Mouse (Mus musculus) midbrain, embryonic 15.5 days (tissue): ENCODE results near the gene Kif3b. TPM values are rescaled to one million over a fixed set of nuclear protein-coding genes. Genes with fewer than 3 reads are reported as not detected.
"Not testable (repeated sequence)": the region's sequence is repeated elsewhere in the genome, so short reads cannot be mapped to it uniquely, and the experiment has no call there.

Experiments used
- ATAC-seq: fragments of 200-750 bp; cut with Nextera tagmentation; replicated peaks from 2 replicates; pipeline ENCODE4 v1.8.0; 2017; ENCODE audit warnings: moderate TSS enrichment
- H3K27ac ChIP-seq: fragments of 300-500 bp; sonication (generic); 2 replicates; pipeline ENCODE4 v1.5.1; 2015; ENCODE audit warnings: mild to moderate bottlenecking, inconsistent platforms
- H3K27me3 ChIP-seq: fragments of 300-500 bp; sonication (generic); replicated peaks from 2 replicates; pipeline ENCODE4 v1.6.1; 2015; ENCODE audit warnings: inconsistent platforms
- H3K36me3 ChIP-seq: fragments of 300-500 bp; sonication (generic); replicated peaks from 2 replicates; pipeline ENCODE4 v1.6.1; 2015; ENCODE audit warnings: inconsistent platforms
- H3K4me1 ChIP-seq: fragments of 300-500 bp; sonication (generic); 2 replicates; pipeline ENCODE4 v1.6.1; 2015; ENCODE audit warnings: inconsistent platforms
- H3K4me2 ChIP-seq: fragments of 300-500 bp; sonication (generic); 2 replicates; pipeline ENCODE4 v1.6.1; 2015; ENCODE audit warnings: inconsistent platforms, mild to moderate bottlenecking, moderate library complexity
- H3K4me3 ChIP-seq: fragments of 300-500 bp; sonication (generic); 2 replicates; pipeline ENCODE4 v1.5.1; 2015; ENCODE audit warnings: mild to moderate bottlenecking, inconsistent platforms
- H3K9ac ChIP-seq: fragments of 300-500 bp; sonication (generic); 2 replicates; pipeline ENCODE4 v1.6.1; 2015; ENCODE audit warnings: mild to moderate bottlenecking, inconsistent platforms
- H3K9me3 ChIP-seq: fragments of 300-500 bp; sonication (generic); 2 replicates; pipeline ENCODE4 v1.6.1; 2016; ENCODE audit warnings: inconsistent platforms
- WGBS: fragments of 180-500 bp; shearing (Covaris S2); methylation state at CpG from one replicate; pipeline ENCODE4 v1.1.7; 2015; ENCODE audit warnings: mixed read lengths; 5-methylcytosine and 5-hydroxymethylcytosine counted together
- polyA plus RNA-seq: library from polyadenylated mRNA; unstranded; fragments of >200 nt; fragmentation: Nextera tagmentation; extraction: Ambion mirVana; gene quantifications from 2 replicates; pipeline ENCODE4 v1.2.1, GENCODE M21; 2015

The Kif3b gene
- polyA plus RNA-seq, 1 experiment from 2014 or later = 24.7 TPM

- 90% methylated on average over 3 of the region's 3 CpGs for WGBS
- ATAC-seq, H3K9ac ChIP-seq, H3K4me3 ChIP-seq, H3K36me3 ChIP-seq, H3K4me1 ChIP-seq, H3K9me3 ChIP-seq, H3K27ac ChIP-seq, H3K4me2 ChIP-seq, H3K27me3 ChIP-seq: not testable (repeated sequence)
Observed at GRCm38 (mm10) chr2:153275577-153275976, 15.6 kb upstream of the Kif3b start.

DNA sequence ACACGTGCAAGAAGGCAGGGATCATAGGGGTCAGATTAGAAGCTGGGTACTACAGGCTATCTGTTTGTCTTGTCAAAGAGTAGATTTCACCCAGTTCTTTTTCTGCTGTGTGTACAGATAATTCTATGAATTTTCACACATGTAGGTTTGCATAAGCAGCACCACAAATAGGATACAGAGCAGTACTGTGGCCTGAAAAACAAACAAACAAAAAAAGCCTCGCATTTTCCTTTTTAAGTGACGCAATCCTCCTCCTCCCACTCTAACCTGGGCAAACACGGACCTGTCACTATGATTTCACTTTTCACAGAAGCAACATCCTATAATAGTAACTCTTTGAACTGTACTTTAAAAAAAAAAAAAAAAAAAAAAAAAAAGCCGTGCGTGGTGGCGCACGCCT lies 14.8 kb upstream of the Kif3b start:
- no peaks in the 10 kb centered on the region for H3K9me3 ChIP-seq
- H3K36me3 ChIP-seq = no peaks in the 10 kb centered on the region
- no peak overlapping the region for H3K27ac ChIP-seq
- WGBS = 95% methylated on average over 8 of the region's 8 CpGs
- H3K4me2 ChIP-seq = no peak overlapping the region
- no peak overlapping the region for H3K4me3 ChIP-seq
- H3K27me3 ChIP-seq = no peaks in the 10 kb centered on the region
- no peak overlapping the region for H3K9ac ChIP-seq
- H3K4me1 ChIP-seq = no peaks in the 10 kb centered on the region
- ATAC-seq = no peak

GRCm38 (mm10) chr2:153276846-153277245 lies 14.4 kb upstream of the Kif3b start:
- not testable (repeated sequence) for H3K9ac ChIP-seq, H3K36me3 ChIP-seq, H3K4me2 ChIP-seq, H3K27ac ChIP-seq, H3K4me1 ChIP-seq, H3K27me3 ChIP-seq, H3K9me3 ChIP-seq, ATAC-seq, H3K4me3 ChIP-seq
- 97% methylated on average over 5 of the region's 5 CpGs for WGBS

GRCm38 (mm10) chr2:153278357-153278756 lies 12.9 kb upstream of the Kif3b start:
- Histone ChIP-seq H3K4me3 (no peak overlapping the region), H3K9ac (no peak overlapping the region), H3K4me2 (no peak overlapping the region), H3K36me3 (no peaks in the 10 kb centered on the region), H3K27me3 (no peaks in the 10 kb centered on the region), H3K27ac (no peak overlapping the region), H3K9me3 (no peaks in the 10 kb centered on the region), H3K4me1 (no peaks in the 10 kb centered on the region)
- 90% methylated on average over 5 of the region's 5 CpGs for WGBS
- no peak for ATAC-seq

DNA sequence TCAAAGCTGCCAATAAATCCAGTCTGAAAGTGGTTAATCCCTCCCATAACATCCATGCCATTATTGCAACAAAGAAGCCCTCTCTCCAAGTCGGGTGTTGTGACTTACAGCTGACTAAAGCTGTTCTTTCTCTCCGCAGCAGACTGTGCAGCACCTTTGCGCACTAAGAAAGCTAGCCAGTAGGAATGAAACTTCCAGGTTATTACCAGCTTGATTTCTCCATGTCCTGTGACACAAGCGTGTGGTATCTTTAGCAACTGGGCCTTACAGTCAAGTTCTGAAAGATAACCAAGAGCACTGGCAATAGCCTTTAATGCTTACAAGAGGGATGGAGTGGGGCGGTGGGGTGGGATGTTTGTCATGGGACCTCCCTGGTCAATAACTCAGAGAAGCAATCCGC lies 7.3 kb upstream of the Kif3b start:
- no peak for ATAC-seq
- WGBS = 85% methylated on average over 6 of the region's 6 CpGs

GRCm38 (mm10) chr2:153286524-153286923 lies 4.7 kb upstream of the Kif3b start:
- WGBS = 85% methylated on average over 4 of the region's 4 CpGs
- no peak overlapping the region for H3K4me3 ChIP-seq
- no peak overlapping the region for H3K27ac ChIP-seq
- H3K36me3 ChIP-seq = no peaks in the 10 kb centered on the region
- no peak overlapping the region for H3K9ac ChIP-seq
- H3K9me3 ChIP-seq = no peaks in the 10 kb centered on the region
- H3K4me1 ChIP-seq = peaks cover 7% of the 10 kb centered on the region
- H3K4me2 ChIP-seq = no peak overlapping the region
- no peaks in the 10 kb centered on the region for H3K27me3 ChIP-seq
- ATAC-seq = no peak

More for the DNA sequence above, 7.3 kb upstream of the Kif3b start:
- Histone ChIP-seq H3K9ac (no peak overlapping the region), H3K27me3 (no peaks in the 10 kb centered on the region), H3K4me3 (no peak overlapping the region), H3K27ac (no peak overlapping the region), H3K4me1 (no peaks in the 10 kb centered on the region), H3K36me3 (no peaks in the 10 kb centered on the region), H3K4me2 (no peak overlapping the region), H3K9me3 (no peaks in the 10 kb centered on the region)

- Histone ChIP-seq H3K27ac (no peak overlapping the region), H3K4me1 (peaks cover 18% of the 10 kb centered on the region), H3K4me3 (no peak overlapping the region), H3K36me3 (no peaks in the 10 kb centered on the region), H3K9me3 (no peaks in the 10 kb centered on the region), H3K27me3 (no peaks in the 10 kb centered on the region), H3K4me2 (no peak overlapping the region), H3K9ac (no peak overlapping the region)
- 50% methylated on average over 6 of the region's 6 CpGs for WGBS
- no peak for ATAC-seq
Observed at GRCm38 (mm10) chr2:153287835-153288234, 3.4 kb upstream of the Kif3b start.

GRCm38 (mm10) chr2:153292305-153292861 lies 1.2 kb downstream of the Kif3b start:
- Histone ChIP-seq H3K36me3 (no peaks in the 10 kb centered on the region), H3K9me3 (no peaks in the 10 kb centered on the region), H3K4me2 (peak overlapping the region; percentile 58), H3K4me1 (peaks cover 31% of the 10 kb centered on the region), H3K4me3 (peak overlapping the region; percentile 93), H3K27ac (no peak overlapping the region), H3K27me3 (no peaks in the 10 kb centered on the region), H3K9ac (peak overlapping the region; percentile 95; the same call in 1 of the 2 replicates)
- 53% methylated on average over 7 of the region's 7 CpGs for WGBS
- ATAC-seq = no peak

GRCm38 (mm10) chr2:153295196-153295595 lies 4.0 kb downstream of the Kif3b start:
- ATAC-seq = no peak
- Histone ChIP-seq H3K9ac (no peak overlapping the region), H3K4me1 (peaks cover 31% of the 10 kb centered on the region), H3K36me3 (no peaks in the 10 kb centered on the region), H3K9me3 (no peaks in the 10 kb centered on the region), H3K4me2 (no peak overlapping the region), H3K27me3 (no peaks in the 10 kb centered on the region), H3K4me3 (no peak overlapping the region), H3K27ac (no peak overlapping the region)
- 91% methylated on average over 4 of the region's 4 CpGs for WGBS

DNA sequence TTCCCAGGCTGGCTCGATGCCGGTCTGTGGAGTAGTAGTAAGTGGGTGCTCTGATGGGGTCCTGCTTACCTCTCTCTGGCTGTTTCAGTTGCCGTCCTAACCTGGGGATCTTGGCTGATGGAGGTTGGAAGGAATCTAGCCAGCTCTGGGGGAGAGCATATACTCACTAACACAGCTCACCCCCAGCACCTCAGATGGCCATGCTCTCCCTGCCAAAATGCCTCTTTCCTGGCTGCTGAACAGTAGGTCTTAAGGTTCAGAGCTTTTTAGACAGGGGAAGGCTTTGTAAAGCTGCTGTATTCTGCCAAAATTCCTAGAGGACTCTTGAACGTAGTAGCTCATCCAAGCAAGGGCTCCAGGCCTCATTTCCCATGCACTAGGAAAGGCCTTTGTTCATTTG lies 6.6 kb downstream of the Kif3b start:
- WGBS = 80% methylated on average over 4 of the region's 4 CpGs
- Histone ChIP-seq H3K4me2 (no peak overlapping the region), H3K27ac (no peak overlapping the region), H3K9ac (no peak overlapping the region), H3K4me3 (no peak overlapping the region), H3K9me3 (no peaks in the 10 kb centered on the region), H3K36me3 (no peaks in the 10 kb centered on the region), H3K4me1 (peaks cover 14% of the 10 kb centered on the region), H3K27me3 (no peaks in the 10 kb centered on the region)
- no peak for ATAC-seq

GRCm38 (mm10) chr2:153298460-153298859 lies 7.2 kb downstream of the Kif3b start:
- WGBS = 81% methylated on average over 4 of the region's 4 CpGs
- ATAC-seq = no peak

GRCm38 (mm10) chr2:153298863-153299262 lies 7.7 kb downstream of the Kif3b start:
- Histone ChIP-seq H3K4me1 (0 out of 2 replicates have a peak, but pooled peaks cover 6% of the 10 kb centered on the region), H3K9me3 (no peaks in the 10 kb centered on the region), H3K27me3 (no peaks in the 10 kb centered on the region), H3K4me2 (no peak overlapping the region), H3K4me3 (no peak overlapping the region), H3K36me3 (no peaks in the 10 kb centered on the region), H3K9ac (no peak overlapping the region), H3K27ac (no peak overlapping the region)
- WGBS = 84% methylated on average over 4 of the region's 4 CpGs
- no peak for ATAC-seq

More at GRCm38 (mm10) chr2:153298460-153298859, 7.2 kb downstream of the Kif3b start:
- no peak overlapping the region for H3K4me2 ChIP-seq
- H3K9me3 ChIP-seq = no peaks in the 10 kb centered on the region
- no peak overlapping the region for H3K9ac ChIP-seq
- no peaks in the 10 kb centered on the region for H3K36me3 ChIP-seq
- peaks cover 8% of the 10 kb centered on the region; the same call in 1 of the 2 replicates for H3K4me1 ChIP-seq
- H3K27me3 ChIP-seq = no peaks in the 10 kb centered on the region
- no peak overlapping the region for H3K27ac ChIP-seq
- no peak overlapping the region for H3K4me3 ChIP-seq

DNA sequence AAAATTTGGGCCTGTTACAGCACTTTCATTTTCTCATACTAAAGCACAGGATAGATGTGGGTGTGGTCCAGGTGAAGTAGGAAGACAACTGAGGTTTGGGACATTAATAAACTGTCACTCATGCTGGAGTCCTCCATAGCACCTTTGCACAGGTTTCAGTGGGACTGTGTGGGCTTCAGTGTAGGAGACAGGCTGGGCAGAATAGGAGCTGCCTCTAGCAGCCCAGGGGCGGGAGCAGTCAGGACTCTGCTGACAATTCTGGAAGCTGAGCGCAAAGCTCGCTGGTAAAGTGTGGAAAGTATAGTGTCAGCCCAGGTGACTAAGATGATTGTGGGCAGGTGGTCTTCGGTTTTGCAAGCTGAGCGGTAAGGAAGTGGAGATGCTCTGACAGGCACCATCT lies 9.9 kb downstream of the Kif3b start:
- Histone ChIP-seq H3K36me3 (no peaks in the 10 kb centered on the region), H3K9ac (no peak overlapping the region), H3K27me3 (no peaks in the 10 kb centered on the region), H3K4me2 (no peak overlapping the region), H3K4me1 (no peaks in the 10 kb centered on the region), H3K4me3 (no peak overlapping the region), H3K9me3 (no peaks in the 10 kb centered on the region), H3K27ac (no peak overlapping the region)
- 95% methylated on average over 5 of the region's 5 CpGs for WGBS
- no peak for ATAC-seq
